Mouse (Mus musculus) embryonic facial prominence, embryonic 11.5 days (tissue): ENCODE data around the gene Hnrnpu. TPM values are rescaled to one million over a fixed set of nuclear protein-coding genes. Genes with fewer than 3 reads are reported as not detected.
"Not testable (repeated sequence)": the region's sequence is repeated elsewhere in the genome, so short reads cannot be mapped to it uniquely, and the experiment has no call there.

ENCODE experiments used
- ATAC-seq: fragments of 200-750 bp; cut with Nextera tagmentation; replicated peaks from 2 replicates; pipeline ENCODE4 v1.8.0; 2017; ENCODE audit warnings: low read depth; ENCODE audit not compliant: insufficient number of reproducible peaks, low FRiP score, low TSS enrichment
- DNase-seq: peaks from one replicate; pipeline ENCODE4 v3.0.0-alpha.2; 2015; ENCODE audit warnings: low spot score
- H3K27ac ChIP-seq: fragments of 300-500 bp; sonication (generic); replicated peaks from 2 replicates; pipeline ENCODE4 v1.5.1; 2014; ENCODE audit warnings: mild to moderate bottlenecking, low read depth, low read length, control low read depth
- H3K27me3 ChIP-seq: fragments of 300-500 bp; sonication (generic); 2 replicates; pipeline ENCODE4 v1.6.1; 2014; ENCODE audit warnings: mild to moderate bottlenecking, low read length, moderate library complexity, mixed read lengths; ENCODE audit not compliant: control insufficient read depth, insufficient read depth
- H3K36me3 ChIP-seq: fragments of 300-500 bp; sonication (generic); replicated peaks from 2 replicates; pipeline ENCODE4 v1.6.1; 2014; ENCODE audit warnings: low read depth, mild to moderate bottlenecking, low read length, moderate library complexity, mixed read lengths; ENCODE audit not compliant: control insufficient read depth, insufficient read depth
- H3K4me1 ChIP-seq: fragments of 300-500 bp; sonication (generic); 2 replicates; pipeline ENCODE4 v1.6.1; 2014; ENCODE audit warnings: low read length, mixed read lengths; ENCODE audit not compliant: control insufficient read depth, insufficient read depth
- H3K4me2 ChIP-seq: fragments of 300-500 bp; sonication (generic); 2 replicates; pipeline ENCODE4 v1.6.1; 2014; ENCODE audit warnings: low read depth, mild to moderate bottlenecking, control low read depth, low read length, moderate library complexity
- H3K4me3 ChIP-seq: fragments of 300-500 bp; sonication (generic); 2 replicates; pipeline ENCODE4 v1.5.1; 2014; ENCODE audit warnings: low read depth, low read length, control low read depth
- H3K9ac ChIP-seq: fragments of 300-500 bp; sonication (generic); replicated peaks from 2 replicates; pipeline ENCODE4 v1.6.1; 2014; ENCODE audit warnings: mild to moderate bottlenecking, control low read depth, low read length
- H3K9me3 ChIP-seq: fragments of 300-500 bp; sonication (generic); replicated peaks from 2 replicates; pipeline ENCODE4 v1.6.1; 2016; ENCODE audit warnings: mild to moderate bottlenecking, low read length, inconsistent platforms, mixed read lengths; ENCODE audit not compliant: control insufficient read depth
- WGBS: fragments of 180-500 bp; shearing (Covaris S2); extraction: QIAGEN DNeasy Blood & Tissue Kit; methylation state at CpG from one replicate; pipeline ENCODE4 v1.1.7; 2014; 5-methylcytosine and 5-hydroxymethylcytosine counted together
- polyA plus RNA-seq: library from polyadenylated mRNA; unstranded; fragments of >200 nt; fragmentation: Nextera tagmentation; extraction: Ambion mirVana; gene quantifications from 2 replicates; pipeline ENCODE4 v1.2.1, GENCODE M21; 2014

Hnrnpu gene
- polyA plus RNA-seq, 1 experiment from 2014 or later = 953 TPM

GRCm38 (mm10) chr1:178351643-178352042 lies 14.0 kb upstream of the Hnrnpu start:
- no peak overlapping the region for H3K4me2 ChIP-seq
- no peak overlapping the region for H3K27ac ChIP-seq
- H3K27me3 ChIP-seq = no peaks in the 10 kb centered on the region

GRCm38 (mm10) chr1:178350792-178351191 lies 13.2 kb upstream of the Hnrnpu start:
- H3K4me1 ChIP-seq = no peaks in the 10 kb centered on the region
- no peak for ATAC-seq

More at GRCm38 (mm10) chr1:178351643-178352042, 14.0 kb upstream of the Hnrnpu start:
- Histone ChIP-seq H3K4me3 (no peak overlapping the region), H3K4me1 (no peaks in the 10 kb centered on the region), H3K36me3 (no peaks in the 10 kb centered on the region), H3K9ac (no peak overlapping the region), H3K9me3 (no peaks in the 10 kb centered on the region)
- ATAC-seq (no peak), DNase-seq (no peak)

GRCm38 (mm10) chr1:178344071-178344805 lies 6.6 kb upstream of the Hnrnpu start:
- H3K36me3 ChIP-seq, DNase-seq, H3K9ac ChIP-seq, H3K4me3 ChIP-seq, H3K9me3 ChIP-seq, H3K27me3 ChIP-seq, H3K27ac ChIP-seq, H3K4me1 ChIP-seq, ATAC-seq, H3K4me2 ChIP-seq: not testable (repeated sequence)
- WGBS = 93% methylated on average over 10 of the region's 10 CpGs

More at GRCm38 (mm10) chr1:178350792-178351191, 13.2 kb upstream of the Hnrnpu start:
- DNase-seq = no peak
- Histone ChIP-seq H3K4me3 (no peak overlapping the region), H3K4me2 (no peak overlapping the region), H3K36me3 (no peaks in the 10 kb centered on the region), H3K27ac (no peak overlapping the region), H3K9ac (no peak overlapping the region), H3K9me3 (no peaks in the 10 kb centered on the region), H3K27me3 (no peaks in the 10 kb centered on the region)
- 94% methylated on average over 2 of the region's 2 CpGs for WGBS

DNA sequence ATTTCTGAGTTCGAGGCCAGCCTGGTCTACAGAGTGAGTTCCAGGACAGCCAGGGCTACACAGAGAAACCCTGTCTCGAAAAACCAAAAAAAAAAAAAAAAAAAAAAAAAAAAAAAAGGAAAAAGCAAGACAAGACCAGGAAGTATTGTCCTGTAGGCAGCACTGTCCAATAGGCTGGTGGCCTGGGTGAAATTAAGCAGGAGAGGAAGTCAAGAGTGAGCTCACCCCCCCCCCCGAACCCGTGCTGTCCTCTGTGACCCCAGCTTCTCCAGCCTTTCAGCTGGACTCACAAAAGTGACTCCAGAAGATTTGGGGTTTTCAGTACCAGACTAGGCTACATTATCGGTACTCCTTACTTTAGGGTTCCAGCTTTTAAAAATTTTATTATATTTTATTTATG lies 5.0 kb upstream of the Hnrnpu start:
- WGBS = 78% methylated on average over 4 of the region's 5 CpGs
- H3K4me2 ChIP-seq = no peak overlapping the region
- DNase-seq = no peak
- H3K27ac ChIP-seq = no peak overlapping the region
- H3K9ac ChIP-seq = no peak overlapping the region
- no peak overlapping the region for H3K4me3 ChIP-seq
- no peaks in the 10 kb centered on the region for H3K4me1 ChIP-seq
- no peaks in the 10 kb centered on the region for H3K36me3 ChIP-seq
- H3K27me3 ChIP-seq = no peaks in the 10 kb centered on the region
- no peaks in the 10 kb centered on the region for H3K9me3 ChIP-seq
- no peak for ATAC-seq

DNA sequence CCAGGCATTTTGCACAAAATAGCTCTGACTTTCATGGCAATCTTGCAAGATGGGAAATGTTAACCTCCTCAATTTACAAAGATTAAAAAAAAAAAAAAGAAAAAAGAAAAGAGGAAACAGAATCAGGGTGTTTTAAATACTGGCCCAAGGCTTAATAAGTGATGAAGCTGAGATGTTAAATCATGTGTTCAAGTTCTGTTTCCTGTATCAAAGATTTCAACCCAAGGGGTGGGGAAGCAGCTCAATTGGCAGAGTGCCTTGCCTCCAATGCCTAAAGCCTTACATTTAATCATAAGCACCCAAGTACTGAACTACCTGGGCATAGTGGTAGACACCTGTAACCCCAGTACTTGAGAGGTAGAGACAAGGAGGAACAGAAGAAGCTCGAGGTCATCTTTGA lies 4.5 kb upstream of the Hnrnpu start:
- Histone ChIP-seq H3K4me2 (no peak overlapping the region), H3K9me3 (no peaks in the 10 kb centered on the region), H3K9ac (no peak overlapping the region), H3K4me3 (no peak overlapping the region), H3K27me3 (no peaks in the 10 kb centered on the region), H3K4me1 (no peaks in the 10 kb centered on the region), H3K27ac (no peak overlapping the region), H3K36me3 (no peaks in the 10 kb centered on the region)
- WGBS = 92% methylated on average over 1 of the region's 1 CpGs
- ATAC-seq (no peak), DNase-seq (no peak)

DNA sequence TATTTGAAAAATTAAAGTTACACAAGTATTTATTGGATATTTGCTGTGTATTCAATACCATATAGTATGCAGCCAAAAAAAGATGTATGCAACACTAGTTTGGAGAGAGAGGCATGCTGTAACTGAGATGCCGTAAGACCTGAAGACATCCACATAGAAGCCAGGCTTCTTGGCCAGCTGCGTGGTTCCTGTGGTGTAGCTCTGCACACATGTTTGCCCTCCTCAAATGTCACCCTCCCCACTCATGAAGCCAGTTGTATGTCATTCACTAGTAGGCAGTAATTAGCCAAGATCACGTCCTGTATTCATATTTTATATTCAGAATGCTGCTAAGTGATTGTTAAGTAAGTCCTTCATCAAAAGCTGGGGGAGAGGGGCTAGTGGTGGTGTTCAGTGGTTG lies 3.8 kb upstream of the Hnrnpu start:
- no peak overlapping the region for H3K4me2 ChIP-seq
- H3K4me1 ChIP-seq = no peaks in the 10 kb centered on the region
- H3K27ac ChIP-seq = no peak overlapping the region
- no peak for ATAC-seq
- H3K4me3 ChIP-seq = no peak overlapping the region
- no peak for DNase-seq
- WGBS = 86% methylated on average over 3 of the region's 3 CpGs
- H3K36me3 ChIP-seq = no peaks in the 10 kb centered on the region
- no peaks in the 10 kb centered on the region for H3K27me3 ChIP-seq
- H3K9me3 ChIP-seq = no peaks in the 10 kb centered on the region
- H3K9ac ChIP-seq = no peak overlapping the region

GRCm38 (mm10) chr1:178340213-178340612 lies 2.6 kb upstream of the Hnrnpu start:
- no peak overlapping the region for H3K4me2 ChIP-seq
- WGBS = 94% methylated on average over 2 of the region's 2 CpGs
- no peaks in the 10 kb centered on the region for H3K4me1 ChIP-seq
- H3K9ac ChIP-seq = no peak overlapping the region
- H3K27ac ChIP-seq = no peak overlapping the region
- H3K9me3 ChIP-seq = no peaks in the 10 kb centered on the region
- no peak overlapping the region for H3K4me3 ChIP-seq
- DNase-seq (no peak), ATAC-seq (no peak)
- H3K36me3 ChIP-seq = no peaks in the 10 kb centered on the region; the same call in 1 of the 2 replicates
- no peaks in the 10 kb centered on the region for H3K27me3 ChIP-seq

- ATAC-seq = no peak
- Histone ChIP-seq H3K9me3 (no peaks in the 10 kb centered on the region), H3K4me3 (peak overlapping the region; percentile 100), H3K9ac (peak overlapping the region; percentile 100), H3K4me2 (peak overlapping the region; percentile 47), H3K36me3 (no peaks in the 10 kb centered on the region; the same call in none of the 2 replicates), H3K4me1 (no peaks in the 10 kb centered on the region), H3K27ac (peak overlapping the region; percentile 99), H3K27me3 (no peaks in the 10 kb centered on the region)
- WGBS = 5% methylated on average over 6 of the region's 6 CpGs
- DNase-seq = peak; percentile 52
Observed at GRCm38 (mm10) chr1:178338318-178338641, 683 bp upstream of the Hnrnpu start.
